Mouse (Mus musculus) lung, postnatal 0 days (tissue): ENCODE measurements around the gene Olfr228.

Source experiments
- CTCF ChIP-seq: IDR thresholded peaks from 2 replicates; pipeline ENCODE4 v1.5.1; 2016; ENCODE audit warnings: antibody characterized with exemption, mild to moderate bottlenecking
- EP300 ChIP-seq: IDR thresholded peaks from 2 replicates; pipeline ENCODE4 v1.6.1; 2016; ENCODE audit warnings: antibody characterized with exemption, mild to moderate bottlenecking, control low read depth

DNA sequence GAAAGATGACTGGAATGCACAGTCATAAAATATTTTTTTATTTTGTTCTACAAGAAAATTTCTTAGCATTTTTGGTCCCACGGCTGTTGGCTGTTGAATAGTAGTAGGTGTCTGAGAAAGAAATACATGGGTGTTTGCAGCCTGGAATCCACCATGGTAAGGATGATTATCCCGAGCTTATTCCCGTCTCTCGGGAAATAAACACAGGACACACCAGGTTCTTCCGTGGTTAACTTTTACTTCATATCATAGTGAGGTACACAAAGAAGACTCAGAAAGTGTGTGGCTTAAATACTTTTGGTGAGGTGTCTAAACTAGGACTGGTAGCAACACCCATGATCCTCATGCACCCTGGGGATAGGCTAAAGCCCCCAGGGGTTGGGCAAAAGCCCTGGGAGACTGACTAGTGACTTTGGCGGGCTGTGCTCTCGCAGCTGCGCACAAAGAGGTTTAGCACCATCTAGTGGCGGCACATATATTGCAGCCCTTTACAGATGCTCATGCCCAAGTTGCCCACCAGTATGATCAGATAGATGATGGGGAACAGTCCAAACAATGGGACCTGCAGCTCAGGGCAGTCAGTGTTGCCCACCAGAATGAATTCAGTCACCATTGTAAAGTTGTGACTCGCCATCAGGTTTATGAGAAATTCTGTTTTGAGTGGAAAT is 22.6 kb downstream of the Olfr228 start:
- peak; percentile 73 for TF ChIP-seq CTCF
- no peak for TF ChIP-seq EP300
